Mouse (Mus musculus) cerebellum, postnatal 36 days (tissue): ENCODE data around the gene Kmt2b.

Experiments used
- DNase-seq, 2 experiments: peaks; one replicate each; pipeline ENCODE4 v3.0.0; 2021 to 2022; ENCODE audit warnings: mixed read lengths in 2 of 2

The Kmt2b gene

DNA sequence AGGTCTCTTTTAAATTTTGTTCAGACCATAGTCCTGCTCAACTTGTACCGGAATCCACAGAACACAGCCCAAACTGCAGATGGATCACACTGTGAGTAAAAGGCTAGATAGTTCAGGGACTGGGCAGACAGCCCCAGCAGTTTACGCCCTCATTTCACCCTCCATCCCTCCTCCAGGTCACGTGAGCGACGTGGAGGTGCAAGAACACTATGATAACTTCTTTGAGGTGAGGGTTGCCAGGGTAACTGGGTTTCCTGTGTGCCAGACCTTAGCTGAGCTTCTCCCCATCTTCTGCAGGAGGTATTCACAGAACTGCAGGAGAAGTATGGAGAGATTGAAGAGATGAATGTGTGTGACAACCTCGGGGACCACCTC is 24.6 kb downstream of the Kmt2b start:
- DNase-seq = no peak

DNA sequence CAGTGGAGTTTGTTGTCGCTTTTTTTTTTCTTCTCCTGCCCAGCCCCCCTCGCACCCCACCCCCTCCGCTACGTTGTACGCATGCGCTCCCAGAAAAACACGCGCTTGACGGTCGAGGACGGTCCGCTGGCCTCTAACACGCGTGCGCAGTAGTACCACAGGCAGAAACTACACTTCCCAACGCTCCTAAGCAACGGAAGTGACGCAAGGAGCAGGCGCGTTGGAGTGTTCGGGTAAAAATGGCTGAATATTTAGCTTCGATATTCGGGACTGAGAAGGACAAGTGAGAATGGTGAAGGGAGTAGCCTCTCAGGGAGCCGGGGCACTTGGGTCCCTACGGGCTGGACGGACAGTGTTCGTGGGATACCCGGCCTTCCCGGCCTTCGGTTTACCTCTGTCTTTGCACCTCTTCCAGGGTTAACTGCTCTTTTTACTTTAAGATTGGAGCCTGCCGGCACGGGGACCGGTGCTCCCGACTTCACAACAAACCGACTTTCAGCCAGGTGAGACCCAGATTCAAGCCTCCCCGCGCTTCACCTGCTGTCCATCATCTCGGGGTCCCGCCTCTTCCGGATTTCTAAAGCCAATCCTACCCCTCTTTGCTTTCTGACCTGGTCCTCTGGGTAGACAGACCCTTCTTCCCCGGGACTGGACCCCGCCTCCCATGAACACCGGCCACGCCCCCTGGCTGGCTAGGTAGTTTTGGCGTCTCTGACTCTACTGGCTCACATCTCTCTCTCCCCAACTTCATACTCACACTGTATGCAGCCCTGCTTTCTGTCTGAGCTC is 25.2 kb downstream of the Kmt2b start, which contains the start of the genes U2af1l4, Gm49396 and Psenen:
TSS of gene U2af1l4 (plus strand) at position 185 of the 789 bp plus-strand sequence.
TSS of gene Gm49396 (plus strand) at position 228 of the 789 bp plus-strand sequence.
TSS of gene Psenen (minus strand) at position 511 of the 789 bp plus-strand sequence.
- DNase-seq = peak; percentile 95 to 97

DNA sequence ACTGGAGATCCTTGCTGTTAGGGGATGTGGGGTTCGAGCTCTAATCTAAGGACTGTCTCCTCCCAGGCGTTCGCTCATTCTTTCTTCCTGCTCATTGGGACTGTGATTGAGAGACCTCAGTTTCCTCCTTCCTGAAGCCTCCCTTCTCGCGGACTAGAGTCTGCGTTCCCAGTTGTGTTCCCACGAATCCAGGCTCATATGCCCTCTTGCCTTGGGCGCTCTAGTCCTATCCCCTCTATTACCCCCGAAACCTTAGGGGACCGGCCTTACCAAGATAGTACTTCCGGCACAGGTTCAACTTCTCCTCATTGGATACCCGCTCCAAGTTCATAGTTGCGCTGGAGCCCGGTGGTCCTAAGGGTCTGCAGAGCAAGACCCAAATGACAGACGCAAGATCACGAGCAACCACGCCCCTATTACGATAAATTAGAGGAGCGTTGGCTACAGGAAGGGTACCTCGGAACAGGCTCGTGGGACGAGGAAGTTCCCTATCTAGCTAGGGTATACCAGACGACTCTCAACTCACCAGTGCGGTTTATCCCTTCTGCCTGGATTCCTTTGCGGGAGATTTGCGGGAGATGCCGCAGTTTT is 25.9 kb downstream of the Kmt2b start:
- DNase-seq = peak in 1 of 2 experiments; percentile 34

DNA sequence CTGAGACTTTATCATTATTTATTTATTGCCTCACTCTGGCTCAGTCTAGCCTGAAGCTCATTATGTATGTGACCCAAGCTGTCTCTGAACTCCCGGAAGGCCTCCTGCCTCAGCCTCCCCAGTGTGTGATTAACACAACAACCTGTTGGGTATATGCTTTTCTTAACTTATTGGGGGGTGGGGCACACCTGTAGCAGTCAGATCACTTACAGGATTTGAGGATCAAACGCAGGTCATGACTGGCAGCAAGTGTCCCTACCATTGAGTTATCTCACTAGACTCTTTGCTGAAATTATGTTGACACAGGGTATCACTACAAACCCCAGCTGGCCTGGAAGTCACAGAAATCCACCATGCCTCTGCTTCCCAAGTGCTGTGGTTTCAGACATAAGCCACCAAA is 28.2 kb downstream of the Kmt2b start:
- DNase-seq = no peak

DNA sequence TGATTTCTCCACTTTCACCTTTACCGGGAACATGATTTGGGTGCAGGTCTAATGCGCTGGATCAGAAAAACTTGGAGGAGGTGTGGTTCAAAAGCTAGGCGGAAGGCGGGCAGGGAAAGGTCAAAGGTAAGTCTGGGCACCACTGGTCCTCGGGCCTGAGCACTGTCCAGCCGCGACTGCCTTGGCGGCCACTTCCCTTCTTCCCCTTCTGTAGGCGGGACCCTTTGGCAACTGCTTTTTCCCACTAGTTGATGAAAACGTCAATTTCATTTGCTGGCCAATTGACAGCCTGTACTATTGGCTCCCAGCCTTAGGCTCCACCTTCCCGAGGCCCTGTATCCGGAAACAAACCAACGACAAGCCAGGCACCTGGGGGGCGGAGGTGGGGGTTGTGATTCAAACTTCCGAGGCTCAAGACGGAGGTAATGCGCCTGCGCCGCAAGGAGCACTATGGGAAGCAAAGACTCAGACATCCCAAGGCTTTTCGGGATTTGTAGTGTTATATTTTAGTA is 29.0 kb downstream of the Kmt2b start, which contains the start of gene Lin37:
TSS of gene Lin37 (minus strand) at position 396 of the 512 bp plus-strand sequence.
- peak; percentile 98 to 99 for DNase-seq

DNA sequence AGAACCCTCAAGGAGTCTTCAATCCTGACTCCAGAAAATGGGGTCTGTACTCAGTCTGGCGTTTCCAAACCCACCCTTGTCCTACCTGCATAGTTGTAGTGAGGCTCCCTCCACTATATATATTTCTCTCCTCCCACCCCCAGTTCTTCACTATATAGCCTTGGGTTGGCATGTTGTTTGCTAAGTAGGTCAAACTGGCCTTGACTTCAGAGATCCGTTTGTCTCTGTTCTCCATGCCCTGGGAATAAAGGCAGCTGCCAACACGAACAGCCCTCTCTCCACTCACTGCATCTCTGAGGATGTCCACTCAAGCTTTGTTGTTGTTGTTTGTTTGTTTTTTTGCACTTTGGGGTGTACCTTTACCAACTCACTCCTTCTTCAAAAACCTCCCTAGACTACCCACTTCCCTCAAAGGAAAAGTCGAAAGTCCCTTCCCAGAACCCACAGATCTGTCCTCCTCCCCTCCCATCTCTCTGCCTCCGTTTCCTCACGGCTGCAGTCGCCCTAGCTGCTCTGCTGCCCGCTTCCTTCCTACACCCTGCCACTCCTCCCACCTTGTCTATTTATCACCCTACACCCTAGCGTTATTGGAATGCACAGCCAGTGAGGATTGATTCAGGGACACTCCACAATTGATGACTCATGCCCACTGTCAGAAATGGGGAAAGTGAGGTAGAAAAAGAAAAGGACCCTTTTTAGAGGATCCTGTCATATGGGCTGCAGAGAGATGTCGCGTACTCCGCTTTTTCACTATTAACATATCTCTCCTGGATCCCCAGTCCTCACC is 29.7 kb downstream of the Kmt2b start:
- no peak for DNase-seq

DNA sequence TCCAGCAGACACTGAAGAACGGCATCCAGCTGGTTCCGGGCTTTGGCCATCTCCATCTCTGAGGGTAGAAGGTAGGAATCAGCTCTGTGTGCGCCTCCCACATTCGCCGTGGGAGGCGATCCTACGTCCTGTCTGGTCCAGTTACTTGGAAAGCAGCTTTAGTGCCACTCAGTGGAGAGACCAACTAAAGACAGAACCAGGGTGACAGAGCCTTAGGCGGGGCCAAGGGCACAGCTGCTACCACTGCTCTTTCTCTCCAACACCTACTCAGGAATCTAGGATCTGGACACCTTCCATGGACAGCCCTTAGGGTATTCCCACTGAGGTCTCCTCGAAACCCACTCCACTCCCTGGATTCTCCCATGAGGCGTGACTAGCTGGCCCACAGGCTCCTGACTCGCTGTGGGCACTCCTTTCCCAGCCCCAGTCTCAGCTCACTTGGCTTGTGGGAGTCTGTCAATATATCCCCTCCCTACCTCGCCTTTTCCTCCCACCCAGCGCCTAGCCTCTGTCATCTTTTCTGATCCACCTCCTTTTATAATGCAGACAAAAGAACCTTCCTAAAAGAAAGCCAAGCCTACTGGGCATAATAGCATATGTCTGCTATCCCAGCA is 30.5 kb downstream of the Kmt2b start:
- DNase-seq = no peak

DNA sequence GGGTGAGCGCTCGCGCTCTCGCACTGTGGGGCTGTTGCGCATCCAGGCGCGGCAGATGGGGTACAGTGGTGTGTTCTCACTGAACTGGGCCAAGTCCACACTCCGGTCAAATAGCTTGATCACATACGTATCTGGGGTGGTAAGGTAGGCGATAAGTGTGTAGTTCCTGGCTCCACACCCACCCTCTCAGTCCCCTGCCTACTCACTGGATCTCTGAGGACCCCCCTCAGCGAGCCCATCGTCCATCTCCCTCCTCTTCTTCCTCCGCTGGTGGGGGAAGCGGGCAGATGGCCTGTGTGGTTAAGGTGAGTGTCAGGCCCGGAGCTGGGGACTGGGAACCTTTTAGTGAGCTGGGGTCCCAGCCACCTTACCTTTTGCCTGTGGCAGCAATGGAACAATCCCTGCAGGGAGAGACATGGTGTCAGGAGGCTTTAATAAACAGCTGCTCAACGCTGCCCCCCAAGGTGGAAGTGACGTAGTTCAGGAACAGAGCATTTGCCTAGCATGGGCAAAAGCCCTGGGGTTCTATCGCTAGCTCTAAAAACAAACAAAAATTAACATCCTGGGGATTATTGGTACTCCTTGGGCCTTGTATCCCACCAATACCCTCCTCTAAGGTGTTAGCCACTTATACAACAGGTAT is 31.5 kb downstream of the Kmt2b start:
- DNase-seq = no peak

DNA sequence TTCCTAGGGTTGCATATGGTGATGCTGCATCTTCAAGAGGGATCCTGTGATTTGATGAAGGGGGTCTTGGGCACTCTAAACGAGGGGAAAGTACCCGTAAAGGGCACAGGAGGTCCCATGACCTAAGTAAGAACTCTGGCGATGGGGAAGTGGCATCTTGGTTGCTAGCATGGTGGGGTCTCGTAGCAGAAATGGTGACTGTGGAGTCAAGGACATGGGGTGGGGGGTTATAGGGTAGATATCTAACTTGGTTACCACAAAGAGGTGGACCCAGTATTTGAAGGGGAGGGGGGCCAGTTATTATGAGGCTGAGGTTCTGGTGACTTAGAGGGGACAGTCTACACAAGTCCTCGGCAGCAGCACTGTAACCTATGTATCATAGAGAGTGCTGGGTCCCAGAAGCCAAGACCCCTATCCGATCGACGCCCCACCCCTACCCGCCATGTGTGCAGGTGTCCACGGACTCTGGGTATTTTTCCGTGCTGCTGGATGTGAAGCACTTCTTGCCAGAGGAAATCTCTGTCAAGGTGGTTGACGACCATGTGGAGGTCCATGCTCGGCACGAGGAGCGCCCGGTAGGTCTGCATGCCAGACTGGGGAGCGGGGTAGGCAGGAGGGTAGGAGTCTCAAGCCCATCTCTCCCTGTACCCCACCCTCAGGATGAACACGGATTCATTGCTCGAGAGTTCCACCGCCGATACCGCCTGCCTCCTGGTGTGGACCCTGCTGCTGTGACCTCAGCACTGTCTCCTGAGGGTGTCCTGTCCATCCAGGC is 34.5 kb downstream of the Kmt2b start:
- DNase-seq = no peak

DNA sequence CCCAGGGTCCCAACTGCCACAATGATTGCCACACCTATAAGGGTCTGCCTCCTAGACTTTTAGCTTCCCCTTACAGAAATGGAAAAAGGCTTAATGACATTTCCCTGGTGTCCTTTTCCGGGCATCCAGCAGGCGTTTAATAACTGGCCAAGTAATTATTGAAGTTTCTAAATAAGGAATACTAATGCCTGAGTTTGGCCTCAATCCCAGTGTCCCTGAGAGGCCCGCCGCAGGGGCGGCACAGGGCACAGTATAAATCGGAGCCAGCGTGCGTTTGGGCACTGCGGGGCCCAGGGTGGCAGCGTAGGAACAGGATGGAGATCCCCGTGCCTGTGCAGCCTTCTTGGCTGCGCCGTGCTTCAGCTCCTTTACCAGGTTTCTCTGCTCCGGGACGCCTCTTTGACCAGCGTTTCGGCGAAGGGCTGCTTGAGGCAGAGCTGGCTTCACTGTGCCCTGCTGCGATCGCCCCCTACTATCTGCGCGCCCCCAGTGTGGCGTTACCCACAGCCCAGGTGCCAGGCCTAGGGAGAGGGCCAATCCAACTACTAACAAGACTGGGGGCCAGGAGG is 35.4 kb downstream of the Kmt2b start:
- DNase-seq = peak; percentile 62 to 67

DNA sequence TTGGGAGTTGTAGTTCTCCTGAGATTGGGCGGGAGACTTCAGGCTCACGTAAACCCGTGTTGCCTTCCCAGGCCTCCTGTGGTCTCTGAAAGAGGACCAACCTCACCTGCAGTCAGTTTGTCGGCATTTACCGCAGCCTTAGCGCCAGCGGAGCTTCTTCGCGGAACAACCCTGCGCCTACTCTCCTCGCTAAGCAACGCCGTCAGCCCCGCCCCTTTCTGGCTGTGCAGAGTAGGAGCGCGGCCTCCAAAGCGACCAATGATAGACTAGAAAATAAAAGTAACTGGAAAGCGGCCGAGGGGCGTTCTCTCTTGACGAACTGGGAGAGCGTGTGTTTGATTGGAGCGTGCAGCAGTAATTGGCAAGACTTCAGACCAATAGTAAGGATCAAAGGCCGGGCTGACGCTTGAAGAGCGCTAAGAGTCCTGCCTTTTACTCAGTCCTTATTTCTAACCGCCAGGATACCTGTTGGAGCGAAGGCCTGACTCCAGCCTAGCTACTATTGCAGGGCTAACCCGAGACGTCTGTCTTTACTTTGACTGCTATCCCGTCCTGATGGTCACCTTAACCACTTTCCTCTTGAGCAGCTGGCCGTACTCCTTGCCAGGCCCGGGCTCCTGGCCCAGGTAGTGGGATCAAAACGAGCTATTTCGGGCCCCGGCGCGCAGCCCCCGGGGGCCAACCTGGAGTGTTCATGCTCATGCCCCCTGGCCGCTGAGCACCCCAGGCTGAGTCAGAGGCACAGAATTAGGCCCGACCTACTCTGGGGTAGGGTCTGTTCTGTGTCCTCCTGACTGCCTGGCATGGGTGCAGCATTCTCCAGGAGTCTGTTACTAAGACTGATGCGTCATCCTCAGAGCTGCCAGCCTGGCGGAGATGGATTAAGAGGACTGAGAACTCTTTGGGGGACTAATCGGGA is 36.2 kb downstream of the Kmt2b start, which contains the start of the genes Hspb6 and Proser3:
TSS of gene Hspb6 (plus strand) at position 77 of the 919 bp plus-strand sequence.
TSS of gene Proser3 (minus strand) at position 198 of the 919 bp plus-strand sequence.
- DNase-seq = peak; percentile 94 to 98

DNA sequence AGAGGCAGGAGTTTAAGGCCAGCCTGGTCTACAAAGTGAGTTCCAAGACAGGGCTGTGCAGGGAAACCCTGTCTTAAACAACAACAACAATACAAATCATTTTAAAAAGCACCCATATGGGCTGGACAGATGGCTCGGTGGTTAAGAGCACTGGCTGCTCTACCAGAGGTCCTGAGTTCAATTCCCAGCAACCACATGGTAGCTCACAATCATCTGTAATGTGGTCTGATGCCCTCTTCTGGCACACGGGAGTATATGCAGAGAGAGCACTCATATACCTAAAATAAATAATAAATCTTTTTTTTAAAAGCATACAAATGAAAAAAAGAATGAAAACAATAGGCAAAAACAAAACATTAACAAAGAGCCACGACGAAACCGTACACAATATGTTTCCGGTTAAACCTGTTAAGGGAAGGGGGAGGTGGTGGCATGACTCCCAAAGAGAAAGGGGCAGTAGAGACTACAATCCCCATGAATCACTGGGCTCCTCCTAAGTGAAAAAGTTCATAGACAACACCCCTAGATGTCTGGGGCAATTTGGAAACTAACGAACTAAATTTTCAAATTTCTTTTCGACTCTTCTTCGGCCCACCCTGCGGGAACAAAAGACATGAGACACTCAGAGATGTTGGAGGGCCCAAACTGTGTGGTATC is 37.0 kb downstream of the Kmt2b start:
- DNase-seq = no peak

DNA sequence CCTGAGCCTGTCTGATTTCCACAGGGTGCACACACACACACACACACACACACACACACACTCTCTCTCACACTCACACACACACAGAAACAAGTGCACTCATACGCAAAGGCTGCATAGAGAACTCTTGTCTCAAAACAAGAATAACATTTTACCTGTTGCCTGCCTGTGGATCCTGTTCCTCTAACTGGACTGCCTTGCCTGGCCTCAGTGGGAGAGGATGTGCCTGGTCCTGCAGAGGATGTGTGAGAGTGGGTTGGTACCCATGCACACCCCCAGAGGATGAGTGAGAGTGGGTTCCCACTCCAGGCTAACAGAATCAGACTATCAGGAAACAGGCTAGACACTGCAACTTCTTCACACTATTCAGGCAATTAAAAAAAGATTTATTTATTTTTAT is 37.9 kb downstream of the Kmt2b start:
- DNase-seq = no peak

DNA sequence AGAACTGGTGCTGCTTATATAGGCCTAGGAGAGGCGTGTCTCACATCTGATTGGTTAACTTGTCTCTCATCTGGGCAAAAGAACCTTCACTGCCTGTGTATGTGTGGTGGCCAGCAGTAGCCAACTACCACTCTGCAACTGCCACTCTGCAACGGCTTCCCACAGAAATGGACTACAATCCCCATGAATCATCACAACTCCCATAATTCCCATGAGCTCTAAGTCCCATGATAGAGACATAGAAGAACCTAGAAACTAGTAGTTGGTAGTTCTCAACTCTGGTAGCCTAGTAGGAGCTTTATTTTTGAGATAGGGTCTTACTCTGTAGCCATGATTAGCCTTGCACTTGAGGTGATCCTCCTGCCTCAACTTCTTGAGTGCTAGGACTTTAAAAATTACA is 38.6 kb downstream of the Kmt2b start:
- DNase-seq = no peak

DNA sequence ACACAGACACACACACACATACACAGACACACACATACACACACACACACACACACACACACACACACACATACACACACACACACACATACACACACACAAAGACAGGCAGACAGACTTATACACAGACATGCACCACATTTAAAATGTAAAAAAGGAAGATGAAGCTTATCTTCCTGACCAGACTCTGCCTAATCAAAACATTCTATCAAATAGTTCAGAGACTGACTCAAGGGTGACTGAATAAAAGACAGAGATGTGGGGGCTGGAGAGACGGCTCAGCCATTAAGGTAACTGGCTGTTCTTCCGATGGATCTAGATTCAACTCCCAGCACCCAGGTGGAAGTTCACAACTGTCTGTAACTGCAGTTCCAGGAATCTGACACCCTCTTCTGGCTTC is 44.2 kb downstream of the Kmt2b start:
- DNase-seq = no peak

DNA sequence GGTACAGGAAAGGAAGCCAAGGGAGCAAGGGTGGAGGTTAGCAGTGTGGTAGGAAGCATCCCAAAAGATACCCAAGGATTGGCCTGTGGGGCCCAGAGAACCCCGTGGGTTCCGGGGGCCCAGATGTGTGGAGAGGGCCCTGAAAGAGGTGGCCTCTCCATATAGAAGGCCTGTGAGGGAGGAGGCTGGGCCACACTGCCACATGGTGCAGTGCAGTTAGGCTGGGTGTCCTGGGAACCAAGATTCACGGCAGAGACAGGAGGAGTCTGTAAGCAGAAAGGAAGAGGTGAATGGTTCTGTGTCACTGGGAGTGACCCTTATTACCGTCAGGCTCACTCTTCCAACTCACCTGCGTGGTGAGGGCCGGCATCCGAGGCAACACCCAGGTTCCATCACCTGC is 48.0 kb downstream of the Kmt2b start:
- no peak for DNase-seq

DNA sequence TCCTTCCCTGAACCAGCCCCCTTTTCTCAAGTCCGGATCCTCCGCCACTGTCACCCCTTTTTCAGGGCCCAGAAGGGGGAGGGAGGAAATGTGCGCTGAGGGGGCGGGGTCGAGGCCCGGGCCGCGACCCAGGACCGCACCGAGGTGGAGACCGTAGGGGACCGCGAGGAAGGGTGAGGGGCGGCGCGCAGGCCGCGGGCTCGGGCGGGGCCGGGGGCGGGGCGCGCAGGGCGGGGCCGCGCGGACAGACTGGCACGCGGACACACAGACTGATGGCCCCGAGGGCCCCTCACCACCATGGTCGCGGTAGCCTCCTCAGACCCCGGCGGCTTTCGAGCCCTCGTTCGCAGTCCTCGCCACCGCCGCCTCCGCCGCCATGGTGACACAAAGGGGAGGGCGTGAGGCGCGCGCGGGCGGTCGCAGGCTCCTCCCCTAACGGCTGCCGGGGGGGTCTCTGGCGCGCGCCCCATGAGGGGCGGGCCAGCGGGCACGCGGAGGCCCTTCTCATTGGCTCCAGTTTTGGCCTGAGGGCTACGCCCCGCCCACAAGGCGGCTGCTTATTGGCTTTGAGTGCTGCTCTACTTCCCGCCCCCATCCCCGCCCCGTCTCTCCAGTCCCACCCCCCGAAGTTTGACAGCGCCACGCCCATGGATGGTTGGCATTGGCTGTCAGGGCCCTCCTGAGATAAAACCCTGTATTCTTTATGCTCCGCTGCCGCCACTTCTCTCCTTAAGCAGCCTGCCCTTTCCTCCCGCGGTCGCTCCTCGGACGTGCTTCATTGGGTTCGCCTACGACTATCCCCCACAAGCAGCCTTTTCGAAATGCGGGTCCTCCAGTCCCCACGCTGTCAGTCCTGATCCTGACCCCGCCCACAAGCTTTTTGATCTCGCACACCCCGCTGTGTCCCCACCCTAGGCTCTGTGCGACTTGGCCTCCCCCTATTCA is 53.6 kb downstream of the Kmt2b start, which contains the start of gene Arhgap33:
TSS of gene Arhgap33 (minus strand) at position 428 of the 945 bp plus-strand sequence.
- DNase-seq = peak; percentile 93 to 97
